Mouse (Mus musculus) erythroid progenitor cell, adult 5-6 weeks (primary cell): ENCODE data around the gene Fam149a. TPM values are rescaled to one million over a fixed set of nuclear protein-coding genes. Genes with fewer than 3 reads are reported as not detected.
"Not testable (repeated sequence)": the region's sequence is repeated elsewhere in the genome, so short reads cannot be mapped to it uniquely, and the experiment has no call there.

Experiments
- ATAC-seq: replicated peaks from 2 replicates; pipeline ENCODE4 v1.8.0; 2016; ENCODE audit warnings: moderate number of reproducible peaks, mild to moderate bottlenecking, moderate TSS enrichment, inconsistent platforms; ENCODE audit not compliant: poor library complexity, low FRiP score, severe bottlenecking
- total RNA-seq, 2 experiments: library from RNA; stranded (forward) in 1 of 2; stranded (reverse) in 1 of 2; fragments of 150-400 nt in 1 of 2; fragments of 186-747, 209-891 nt in 1 of 2; gene quantifications; 2 replicates each; pipeline versions ENCODE4 v1.2.3 to v1.2.4; 2015 to 2017; ENCODE audit warnings: low replicate concordance in 2 of 2

Fam149a gene
- total RNA-seq, 2 experiments from 2014 or later = not detected

GRCm38 (mm10) chr8:45333493-45333892 lies 48.6 kb downstream of the Fam149a start:
- ATAC-seq = no peak

DNA sequence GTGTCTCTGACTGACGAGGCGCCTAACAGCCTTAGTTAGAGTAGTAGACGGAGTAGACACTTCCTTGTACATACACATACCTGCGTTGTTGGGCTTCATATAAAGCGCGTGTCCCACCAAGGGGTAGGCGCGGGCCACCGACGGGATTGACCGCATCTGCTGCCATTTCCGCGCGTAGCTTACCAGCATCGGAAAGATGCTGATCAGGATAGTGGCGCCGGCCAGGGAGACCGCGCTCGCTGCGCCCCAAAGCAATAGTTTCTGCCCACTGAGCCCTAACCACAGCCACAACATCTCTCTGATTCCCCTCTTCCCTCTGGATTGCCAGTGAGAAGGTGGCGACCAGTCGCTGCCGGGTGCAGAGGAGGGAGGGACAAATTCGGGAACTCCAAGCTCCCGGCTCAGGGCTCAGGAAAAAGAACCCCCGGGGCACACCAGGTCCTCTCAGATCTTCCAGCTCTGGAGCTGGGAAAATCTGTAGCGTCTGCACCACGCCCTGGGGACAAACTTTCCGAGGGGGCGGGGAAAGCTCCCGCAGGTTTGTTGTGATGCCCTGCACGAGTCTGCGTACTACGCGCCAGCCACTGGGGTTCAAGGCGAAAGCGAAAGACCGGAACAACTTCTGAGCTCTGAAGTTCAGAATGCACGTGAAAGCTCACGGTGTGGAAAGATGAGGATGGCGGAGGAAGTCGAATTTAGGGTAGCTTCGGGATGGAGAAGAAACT lies 49.2 kb downstream of the Fam149a start, which contains the start of gene Cyp4v3:
Gene Cyp4v3 (minus strand): TSS at position 532 of the 725 bp plus-strand sequence.
- no peak for ATAC-seq

GRCm38 (mm10) chr8:45330856-45331255 lies 51.2 kb downstream of the Fam149a start:
- ATAC-seq = no peak

DNA sequence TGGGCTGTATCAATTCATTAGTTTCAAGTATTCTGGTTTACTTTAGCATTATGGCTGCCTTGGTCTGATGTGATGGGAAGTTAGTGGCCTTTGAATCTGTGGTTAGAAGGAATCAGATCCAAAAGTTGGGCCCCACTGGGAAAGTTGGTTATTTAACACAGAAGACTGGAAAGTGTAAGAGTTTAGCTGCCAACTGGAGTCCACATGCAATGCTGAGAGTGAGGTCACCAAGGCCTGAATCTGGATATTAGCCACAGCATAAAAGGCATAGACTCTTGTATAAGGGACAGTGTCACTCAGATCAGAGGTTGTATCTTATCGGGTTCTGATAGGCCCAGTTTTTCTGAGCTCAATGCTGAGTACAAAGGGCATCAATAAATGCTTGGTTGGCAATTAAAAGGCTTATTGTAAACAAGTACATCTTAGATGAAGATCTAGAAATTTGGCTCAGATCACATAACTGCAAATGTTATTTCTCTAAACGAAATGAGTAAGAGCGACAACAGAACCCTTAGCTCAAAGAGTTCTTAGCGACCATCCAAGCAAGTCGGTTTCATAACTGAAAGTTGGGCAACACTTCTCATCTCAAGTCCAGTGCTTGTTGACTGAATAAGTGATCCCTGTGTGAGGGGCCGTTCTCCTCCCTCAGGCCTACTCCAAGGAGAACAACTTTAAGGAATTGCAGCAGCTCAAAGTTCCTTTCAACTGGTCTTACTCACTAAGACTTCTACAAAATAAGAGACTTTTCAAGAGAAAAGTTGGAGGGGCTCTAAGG lies 52.7 kb downstream of the Fam149a start:
- no peak for ATAC-seq

DNA sequence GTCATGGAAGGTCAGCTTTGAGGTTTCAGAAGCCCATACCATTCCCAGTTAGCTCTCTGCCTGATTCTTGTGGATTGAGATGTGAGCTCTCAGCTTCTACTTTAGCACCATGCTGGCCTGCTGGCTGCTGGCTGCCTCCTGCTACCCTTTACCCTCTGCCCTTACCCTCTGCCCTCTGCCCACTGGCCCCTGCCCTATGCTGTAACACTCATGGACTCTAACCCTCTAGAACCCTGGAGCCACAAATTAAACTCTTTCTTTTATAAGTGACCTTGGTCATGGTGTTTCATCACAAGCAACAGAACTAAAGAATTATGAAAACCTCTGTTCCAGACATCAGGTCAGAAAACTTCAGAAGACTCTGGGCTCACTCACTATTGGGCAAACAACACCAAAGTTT lies 55.0 kb downstream of the Fam149a start:
- not testable (repeated sequence) for ATAC-seq

GRCm38 (mm10) chr8:45324151-45324550 lies 57.9 kb downstream of the Fam149a start:
- ATAC-seq = no peak

GRCm38 (mm10) chr8:45321365-45321764 lies 60.7 kb downstream of the Fam149a start:
- no peak for ATAC-seq

DNA sequence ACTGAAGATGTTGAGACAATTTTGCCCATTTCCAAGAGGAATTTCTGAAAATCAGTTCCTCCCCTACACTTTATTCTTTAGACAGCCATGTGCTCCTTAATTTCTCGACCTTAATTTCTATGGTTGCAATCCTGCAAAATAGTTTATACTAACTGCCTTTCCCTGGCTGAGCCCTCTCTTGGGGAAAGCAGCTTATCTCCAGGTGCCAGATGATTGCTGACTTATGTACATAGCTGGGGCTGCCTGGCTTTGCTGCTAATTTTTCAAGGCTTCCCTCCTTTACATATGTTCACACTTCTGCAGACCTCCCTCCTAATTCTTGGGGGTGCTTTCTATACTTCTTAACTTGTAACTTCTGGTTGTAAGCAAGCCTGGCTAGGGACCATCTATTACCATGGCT lies 61.2 kb downstream of the Fam149a start:
- ATAC-seq = no peak

DNA sequence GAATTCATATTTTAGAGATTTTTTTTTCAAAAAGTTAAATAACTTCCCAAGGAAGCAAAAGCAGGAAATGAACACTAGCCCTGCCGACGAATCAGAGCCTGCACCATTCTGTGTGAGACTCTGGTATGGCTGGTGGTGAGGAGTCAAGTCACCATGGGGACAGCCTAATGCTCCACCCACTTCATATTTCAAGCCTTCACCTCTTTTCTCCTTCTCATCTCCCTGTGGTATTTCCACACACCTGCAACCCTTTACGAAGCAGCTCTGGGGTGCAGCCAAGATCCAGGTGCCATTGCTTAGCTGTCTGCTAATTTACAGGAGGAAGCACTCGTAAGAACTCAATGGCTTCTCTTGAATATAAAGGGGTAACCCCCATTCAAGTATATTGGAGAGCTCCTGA lies 71.1 kb downstream of the Fam149a start:
- ATAC-seq = no peak

DNA sequence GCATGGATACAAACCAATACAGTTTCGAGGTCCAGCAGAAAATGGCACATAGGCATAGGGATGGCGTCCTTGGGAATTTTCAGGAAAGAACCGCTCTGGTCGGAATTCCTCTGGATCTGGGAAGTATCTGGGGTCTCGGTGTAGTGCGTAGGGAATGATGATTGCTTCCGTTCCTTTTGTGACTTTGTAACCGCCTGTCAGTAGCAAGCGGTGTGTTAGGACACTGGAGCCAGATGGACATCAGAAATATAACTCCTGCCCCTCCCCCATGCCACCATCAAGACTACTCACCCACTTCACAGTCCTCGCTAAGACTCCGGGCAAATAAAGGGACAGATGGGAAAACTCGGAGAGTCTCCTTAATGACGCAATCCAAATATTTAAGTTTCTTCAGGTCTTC lies 73.7 kb downstream of the Fam149a start, which contains the start of gene Gm45753:
Gene Gm45753 (minus strand): TSS at position 101 of the 400 bp plus-strand sequence.
- no peak for ATAC-seq

- no peak for ATAC-seq
Observed at GRCm38 (mm10) chr8:45305479-45305878, 76.6 kb downstream of the Fam149a start.

DNA sequence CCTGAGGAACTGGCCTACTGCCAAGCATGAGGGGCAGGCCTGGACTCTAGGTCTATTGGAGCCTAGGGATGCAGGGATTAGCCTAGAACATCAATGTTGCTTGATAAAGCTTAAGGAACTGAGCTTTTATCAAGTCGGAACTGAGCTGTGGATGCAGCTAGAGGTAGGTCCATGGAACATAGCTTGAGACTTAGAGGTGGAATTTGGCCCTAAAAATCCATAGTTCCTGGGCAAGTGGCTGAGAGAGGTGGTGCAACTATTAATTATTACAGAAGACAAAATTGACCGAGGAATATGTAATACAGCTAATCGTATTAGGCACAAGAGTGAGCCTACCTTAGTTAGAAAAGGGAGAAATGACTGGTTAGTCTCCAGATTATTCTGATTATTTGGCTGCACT lies 77.7 kb downstream of the Fam149a start:
- ATAC-seq = no peak

DNA sequence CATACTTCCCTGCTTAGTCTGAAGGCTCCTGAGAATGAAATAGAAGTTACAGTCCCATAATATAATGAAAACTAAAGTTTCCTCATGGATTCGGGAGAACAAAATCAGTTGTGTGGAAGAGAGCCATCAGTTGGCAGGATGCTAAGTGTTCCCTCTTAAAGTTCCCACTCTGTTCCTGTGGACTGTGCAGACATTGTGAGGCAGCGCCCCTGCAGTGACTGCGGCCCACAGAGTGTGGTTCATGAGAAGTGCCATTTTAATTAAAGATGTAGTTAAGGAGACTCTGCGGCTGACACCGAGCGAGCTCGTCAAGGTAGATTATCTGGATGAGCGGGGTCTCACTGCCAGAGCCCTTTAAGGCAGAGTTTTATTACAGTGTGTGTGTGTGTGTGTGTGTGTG lies 79.7 kb downstream of the Fam149a start:
- ATAC-seq = no peak

DNA sequence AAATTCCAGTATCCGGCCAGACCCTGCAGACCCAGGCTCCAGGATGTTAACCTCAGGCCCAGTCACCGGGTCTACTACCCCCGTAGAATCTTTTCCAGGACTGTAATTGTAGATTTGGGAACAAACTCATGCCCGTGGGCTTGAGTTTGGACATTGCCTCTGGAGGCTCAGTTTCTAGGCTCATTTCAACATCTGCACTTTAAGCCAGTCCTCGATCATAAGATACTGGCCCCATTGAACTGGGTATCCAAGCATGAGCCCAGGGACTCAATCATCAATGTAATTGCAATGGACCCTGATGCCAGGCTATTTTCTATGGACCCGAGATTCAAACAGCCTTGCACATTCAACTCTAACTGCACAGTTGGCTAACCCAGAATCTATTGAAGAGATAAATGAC lies 86.8 kb downstream of the Fam149a start:
- no peak for ATAC-seq

- no peak for ATAC-seq
Observed at GRCm38 (mm10) chr8:45294687-45295086, 87.4 kb downstream of the Fam149a start, which contains the start of gene Klkb1. TSS of gene Klkb1 (minus strand) at chr8:45294859.

DNA sequence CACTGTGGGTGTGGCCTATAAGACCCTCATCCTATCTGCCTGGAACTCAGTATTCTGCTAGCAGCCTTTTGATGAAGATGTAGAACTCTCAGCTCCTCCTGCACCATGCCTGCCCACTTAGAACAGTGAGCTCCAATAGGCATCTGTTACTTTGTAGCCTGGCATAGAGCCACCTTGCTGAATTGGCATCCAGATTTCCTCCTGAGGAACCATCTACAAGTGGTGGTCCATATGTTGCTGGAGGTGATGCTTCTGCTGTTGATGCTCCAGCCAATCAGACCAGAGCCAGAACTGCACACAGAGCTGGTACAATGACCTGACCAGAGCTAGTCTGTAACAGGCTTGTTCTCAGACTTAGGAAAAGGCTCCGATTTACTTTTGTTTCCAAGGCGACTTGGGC lies 90.3 kb downstream of the Fam149a start:
- no peak for ATAC-seq

Other genes starting within 250 kb of the Fam149a start
- gene F11, start 120.3 kb downstream of the Fam149a start, total RNA-seq (2015; ENCODE audit: low replicate concordance) = not detected in 2 replicates
- gene F11, start 120.3 kb downstream of the Fam149a start, total RNA-seq (2017; ENCODE audit: low replicate concordance) = not detected in 2 replicates
- gene Klkb1, start 87.4 kb downstream of the Fam149a start, total RNA-seq (2015; ENCODE audit: low replicate concordance) = not detected in 2 replicates
- gene Klkb1, start 87.4 kb downstream of the Fam149a start, total RNA-seq (2017; ENCODE audit: low replicate concordance) = not detected in 2 replicates
- gene Gm45753, start 73.8 kb downstream of the Fam149a start, total RNA-seq (2015; ENCODE audit: low replicate concordance) = not detected in 2 replicates
- 0.13 TPM in 1 of 2 replicates, not detected in the other for gene Gm45753, start 73.8 kb downstream of the Fam149a start, total RNA-seq (2017; ENCODE audit: low replicate concordance)
- 1.3 and 2.5 TPM in 2 replicates for gene Cyp4v3, start 49.1 kb downstream of the Fam149a start, total RNA-seq (2015; ENCODE audit: low replicate concordance)
- gene Cyp4v3, start 49.1 kb downstream of the Fam149a start, total RNA-seq (2017; ENCODE audit: low replicate concordance) = 0.91 and 1.5 TPM in 2 replicates
- 4.3 TPM in 1 of 2 replicates, not detected in the other for gene Tlr3, start 28.8 kb upstream of the Fam149a start, total RNA-seq (2015; ENCODE audit: low replicate concordance)
- gene Tlr3, start 28.8 kb upstream of the Fam149a start, total RNA-seq (2017; ENCODE audit: low replicate concordance) = 0.68 TPM in 1 of 2 replicates, not detected in the other
- 0.42 TPM in 1 of 2 replicates, not detected in the other for gene Sorbs2, start 125.5 kb upstream of the Fam149a start, total RNA-seq (2015; ENCODE audit: low replicate concordance)
- 0.91 TPM in 1 of 2 replicates, not detected in the other for gene Sorbs2, start 125.5 kb upstream of the Fam149a start, total RNA-seq (2017; ENCODE audit: low replicate concordance)